Mouse (Mus musculus) liver, embryonic 14.5 days (tissue): Measurements from ENCODE around the gene Idi1.

Experiments used
- CTCF ChIP-seq: IDR thresholded peaks from 2 replicates; pipeline ENCODE4 v1.5.1; 2016; ENCODE audit warnings: antibody characterized with exemption, low read depth, control low read depth
- EP300 ChIP-seq: IDR thresholded peaks from 2 replicates; pipeline ENCODE4 v1.6.1; 2016; ENCODE audit warnings: antibody characterized with exemption, low read depth

DNA sequence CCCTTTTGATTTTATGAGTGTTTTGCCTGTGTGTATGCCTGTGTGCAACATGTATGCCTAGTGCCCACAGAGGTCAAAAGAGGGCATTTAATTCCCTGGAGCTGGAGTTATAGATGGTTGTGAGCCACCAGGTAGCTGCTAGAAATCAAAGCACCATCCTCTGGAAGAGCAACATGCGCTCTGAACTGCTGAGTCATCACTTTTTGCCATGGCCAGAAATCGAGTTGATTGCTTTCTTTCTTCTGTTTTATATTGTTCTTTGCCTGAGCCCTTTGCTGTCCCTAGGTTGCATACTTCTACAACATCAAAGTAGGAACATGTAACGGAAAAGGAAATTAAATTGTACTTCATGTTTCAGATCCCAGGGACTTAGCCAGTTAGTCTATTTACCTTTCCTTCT, 20.3 kb upstream of the Idi1 start:
- TF ChIP-seq CTCF: no peak
- no peak for TF ChIP-seq EP300
